Mouse (Mus musculus) cerebellum, postnatal 14 days (tissue): ENCODE data around the gene Cav2.

Experiments
- DNase-seq, 2 experiments: peaks; one replicate each; pipeline ENCODE4 v3.0.0; 2021; ENCODE audit warnings: mixed read lengths in 2 of 2

Gene Cav2

DNA sequence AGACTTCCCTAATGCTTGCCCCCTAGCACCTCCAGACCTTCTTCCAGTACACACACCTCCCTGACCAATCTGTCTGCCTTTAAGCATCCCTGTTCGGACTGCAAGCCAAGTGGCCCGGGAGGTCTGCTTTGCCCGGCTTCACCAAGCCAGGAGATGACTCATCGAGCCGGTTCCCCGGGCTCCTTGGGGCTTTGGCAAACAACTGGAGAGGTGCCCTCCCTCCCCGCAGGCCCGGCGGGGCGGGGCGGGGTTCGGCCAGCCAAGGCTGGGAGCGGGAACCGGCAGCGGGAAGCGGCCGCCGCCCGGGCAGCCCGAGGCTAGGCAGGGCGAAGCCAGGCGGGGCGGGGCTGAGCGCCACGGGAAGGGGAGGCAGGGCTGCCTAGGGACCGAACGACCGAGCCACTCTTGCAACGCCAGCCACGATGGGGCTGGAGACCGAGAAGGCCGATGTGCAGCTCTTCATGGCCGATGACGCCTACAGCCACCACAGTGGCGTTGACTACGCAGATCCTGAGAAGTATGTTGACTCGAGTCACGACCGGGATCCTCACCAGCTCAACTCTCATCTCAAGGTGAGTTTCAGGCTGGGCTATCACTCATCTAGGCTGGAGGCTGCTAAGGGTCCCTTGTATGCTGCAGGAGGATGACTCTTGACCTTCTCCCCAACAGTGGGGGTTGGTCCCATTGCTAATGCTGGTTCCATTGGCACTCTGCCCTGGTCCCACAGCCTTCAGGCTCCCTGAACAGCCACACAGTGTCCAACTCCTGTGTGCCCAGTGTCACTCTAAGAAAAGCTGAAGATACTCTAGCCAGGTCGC is at the start of gene Cav2:
Cav2 (plus strand) TSS at position 247 of the 818 bp plus-strand sequence.
- DNase-seq: peak; percentile 34 to 63

DNA sequence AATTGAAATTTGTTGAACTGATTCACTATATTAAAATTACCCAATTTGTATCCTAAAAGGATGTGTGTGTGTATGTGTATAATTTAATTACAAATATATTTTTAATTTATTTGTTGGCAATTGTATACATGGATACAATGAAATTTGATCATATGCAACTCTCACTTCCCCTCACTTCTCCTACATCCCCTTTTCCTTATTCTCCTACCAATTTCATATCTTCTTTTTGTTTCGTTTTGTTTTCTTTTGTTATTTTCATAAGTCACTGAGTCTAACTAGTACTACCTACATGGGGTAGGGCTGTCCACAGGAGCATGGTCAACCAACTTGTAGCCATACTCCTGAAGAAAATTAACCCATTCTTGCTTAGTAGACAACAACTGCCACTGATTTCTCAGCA is 41.3 kb upstream of the Cav2 start:
- no peak for DNase-seq

DNA sequence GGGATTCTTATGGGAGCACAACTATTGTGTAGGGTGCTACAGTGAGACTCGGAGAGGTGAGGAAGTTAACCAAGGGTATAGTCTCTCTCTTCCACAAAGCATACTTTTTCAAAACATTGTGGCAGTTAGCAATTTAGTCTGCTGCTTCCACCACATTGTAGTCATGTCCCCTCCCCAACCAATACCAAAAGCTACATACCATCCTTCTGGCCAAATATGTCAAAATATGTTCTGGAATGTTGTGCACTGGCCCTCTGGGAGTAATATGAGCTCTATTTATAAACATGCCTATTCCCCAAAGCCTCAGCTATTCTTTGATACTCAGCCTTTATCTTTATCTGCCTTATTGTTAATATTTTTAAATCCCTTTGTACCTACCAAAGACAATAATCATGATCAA is 40.0 kb upstream of the Cav2 start:
- no peak for DNase-seq

DNA sequence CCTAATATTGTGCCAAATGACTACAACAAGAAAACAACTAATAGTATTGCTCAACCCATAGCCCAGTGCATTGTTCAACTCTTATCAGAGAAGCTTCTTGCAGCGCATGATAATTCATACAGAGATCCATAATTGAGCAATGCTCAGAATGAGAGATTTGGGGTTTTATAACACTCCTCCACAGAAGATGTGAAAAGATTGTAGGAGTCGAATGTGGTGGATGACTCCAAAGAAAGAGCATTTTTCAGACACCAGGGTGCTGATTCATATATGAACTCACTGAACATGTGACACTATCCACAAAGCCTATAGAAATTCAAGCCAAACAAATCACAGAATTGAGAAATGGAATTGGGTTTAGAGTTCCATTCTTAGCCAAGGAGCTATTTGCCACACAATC is 34.0 kb upstream of the Cav2 start:
- DNase-seq: no peak

DNA sequence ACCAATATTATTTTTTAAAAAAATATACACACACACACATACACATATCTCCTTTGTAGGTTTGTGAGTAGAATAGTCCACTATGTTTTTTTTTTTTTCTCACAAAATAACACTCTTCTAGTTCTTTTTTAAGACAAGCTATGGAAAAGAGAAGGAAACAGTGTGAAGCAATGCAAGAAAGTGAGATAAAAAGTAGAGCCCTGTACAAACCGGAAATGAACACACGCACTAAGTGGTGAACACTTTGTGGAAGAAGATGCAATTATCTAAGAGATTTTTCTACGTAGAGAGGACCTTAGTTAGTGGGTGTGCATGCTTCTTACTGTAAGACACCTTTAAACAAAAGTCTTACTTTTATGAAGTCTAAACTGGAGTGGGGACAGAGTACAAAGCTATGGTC is 33.3 kb upstream of the Cav2 start:
- DNase-seq: no peak

DNA sequence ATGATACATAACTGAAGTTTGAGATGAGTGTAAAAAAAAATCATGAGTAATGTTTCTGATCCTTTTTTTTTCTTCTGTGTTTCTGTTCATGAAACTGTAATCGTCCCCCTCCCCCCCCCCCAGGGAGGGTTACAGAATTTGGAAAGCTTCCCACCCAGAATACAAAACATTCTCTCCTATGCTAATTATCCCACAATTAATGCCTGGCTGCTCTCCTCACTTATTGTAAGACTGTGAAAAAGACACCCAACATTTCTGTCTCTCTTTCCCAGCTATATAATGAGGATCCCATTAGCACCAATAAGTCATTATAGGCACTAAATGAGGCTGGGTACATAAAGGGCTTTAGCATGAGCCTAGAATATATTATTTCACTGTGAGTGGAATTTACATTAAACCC is 32.7 kb upstream of the Cav2 start:
- no peak for DNase-seq

DNA sequence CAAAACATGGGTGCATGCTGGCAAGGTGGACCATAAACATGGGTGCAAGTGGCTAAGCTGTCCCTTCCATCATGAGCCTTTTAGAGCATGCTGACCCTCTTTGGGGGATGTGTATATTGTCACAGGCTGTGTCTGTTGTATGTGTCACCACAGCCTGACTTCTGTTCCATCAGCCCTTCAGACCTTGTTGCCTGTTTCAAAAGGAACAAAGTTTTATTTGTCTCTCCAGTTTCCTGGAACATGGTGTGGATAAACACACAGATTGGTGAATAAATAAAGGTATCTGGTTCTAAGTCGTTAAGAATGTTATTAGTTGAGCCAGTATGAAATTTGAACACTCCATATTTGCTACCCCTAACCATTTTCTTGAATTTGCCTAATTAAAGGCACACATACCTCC is 29.0 kb upstream of the Cav2 start:
- DNase-seq: no peak

DNA sequence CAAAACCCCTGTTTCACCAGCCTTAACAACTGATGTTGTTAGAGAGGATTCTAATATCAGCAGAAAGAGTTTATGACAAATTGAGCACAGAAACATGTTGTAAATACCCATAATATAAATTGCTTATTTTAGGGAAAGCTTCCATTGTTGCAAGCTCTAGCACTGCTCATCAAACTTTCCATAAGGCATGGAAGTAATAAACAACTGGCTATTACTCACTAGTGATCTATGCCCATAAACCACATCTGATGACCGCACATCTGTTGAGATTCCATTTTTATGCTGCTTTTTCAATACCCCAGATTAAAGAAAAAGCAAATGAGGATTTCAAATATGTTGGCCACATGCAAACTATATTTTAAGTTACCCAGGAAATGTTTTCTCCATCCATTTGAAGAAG is 22.8 kb upstream of the Cav2 start:
- no peak for DNase-seq

DNA sequence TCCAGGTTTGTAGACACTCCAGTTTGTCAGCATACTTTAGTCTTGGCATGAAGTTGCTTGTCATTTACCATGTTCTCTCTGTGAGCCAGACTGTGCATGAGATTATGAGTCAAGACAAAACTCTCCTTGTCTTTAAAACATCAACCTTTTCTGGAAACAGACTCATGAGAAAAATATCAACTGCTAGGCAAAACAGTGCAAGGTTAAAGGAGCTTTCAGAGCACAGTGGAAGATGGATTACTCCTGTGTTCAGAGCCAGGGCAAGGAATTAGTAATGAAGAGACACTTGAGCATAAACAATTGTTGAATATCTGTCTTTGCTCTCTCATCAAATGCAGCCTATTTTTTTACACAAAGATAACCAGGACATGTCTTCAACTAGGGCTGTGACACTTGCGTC is 22.1 kb upstream of the Cav2 start:
- no peak for DNase-seq

DNA sequence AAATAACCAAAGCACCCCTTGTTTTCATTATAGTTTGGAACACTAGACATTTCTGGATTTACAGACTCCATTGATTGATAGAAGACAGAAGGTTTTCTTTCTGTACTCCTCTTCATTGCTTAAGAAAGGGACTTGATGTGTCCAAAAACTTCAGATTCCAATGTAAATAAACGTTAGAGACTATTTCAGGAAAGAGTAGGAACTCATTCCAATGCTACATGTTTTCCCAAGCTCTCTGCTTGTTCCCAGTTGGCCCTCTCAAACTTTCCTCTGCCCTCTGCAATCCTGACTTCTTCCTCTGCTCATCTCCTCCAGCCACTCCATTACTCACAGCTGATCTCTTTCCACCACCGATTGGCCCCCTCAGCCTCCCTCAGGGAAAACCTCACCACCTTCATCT is 18.2 kb upstream of the Cav2 start:
- DNase-seq: no peak

DNA sequence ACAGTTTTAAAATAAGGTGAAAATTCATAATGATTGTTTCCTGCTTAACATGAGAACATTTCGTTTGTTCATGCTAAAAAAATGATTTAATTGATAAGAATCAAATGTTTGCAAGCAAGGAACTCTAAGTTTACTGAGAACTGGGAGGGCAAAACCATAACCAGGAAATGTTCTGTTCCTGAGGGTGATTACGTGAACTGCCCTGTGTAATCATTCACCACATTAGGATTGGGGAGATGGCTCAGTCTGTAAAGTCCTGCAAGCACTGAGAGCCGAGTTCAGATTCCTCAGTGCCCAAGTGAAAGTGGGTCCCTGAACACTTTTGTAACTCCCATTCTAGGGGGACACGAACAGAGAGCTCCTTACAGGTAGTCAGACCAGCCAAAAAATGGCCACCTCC is 15.9 kb upstream of the Cav2 start:
- no peak for DNase-seq

DNA sequence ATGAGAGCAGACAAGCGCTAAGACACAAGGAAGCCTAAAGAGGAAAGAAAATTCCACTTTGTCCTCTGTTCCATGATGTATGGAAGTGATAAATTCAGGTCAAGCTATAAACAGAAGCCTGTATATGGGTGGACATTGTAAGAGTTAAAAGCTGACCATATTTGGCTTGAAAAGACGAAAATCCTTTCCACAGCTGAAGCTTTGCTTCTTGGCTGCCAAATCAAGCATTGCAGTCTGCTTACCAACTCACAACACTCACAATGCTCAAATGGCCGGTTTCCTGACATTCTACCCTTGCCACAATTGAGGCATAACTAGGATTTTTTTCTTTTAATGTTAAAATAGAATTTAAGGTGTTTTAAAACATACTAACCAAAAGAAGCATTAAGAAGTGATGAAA is 14.5 kb upstream of the Cav2 start:
- DNase-seq: no peak

DNA sequence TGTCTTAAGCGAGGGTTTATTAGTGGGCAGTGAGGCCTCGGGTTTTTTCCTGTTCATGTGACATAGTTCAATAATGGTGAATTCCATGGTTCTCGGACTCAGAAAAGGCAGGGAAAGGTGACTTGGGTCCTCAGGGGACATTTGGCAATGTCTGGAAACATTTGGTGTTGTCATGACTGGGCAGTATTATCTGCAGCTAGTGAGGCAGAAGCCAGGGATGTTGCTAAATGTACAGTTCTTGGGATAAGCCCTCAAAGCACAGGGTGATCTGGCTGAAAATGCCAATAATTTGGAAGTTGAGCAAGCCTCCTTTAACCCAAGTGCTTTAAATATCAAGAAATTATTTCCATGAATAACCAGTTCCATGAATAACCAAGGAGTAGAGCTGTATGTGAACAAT is 2.6 kb upstream of the Cav2 start:
- DNase-seq: no peak

DNA sequence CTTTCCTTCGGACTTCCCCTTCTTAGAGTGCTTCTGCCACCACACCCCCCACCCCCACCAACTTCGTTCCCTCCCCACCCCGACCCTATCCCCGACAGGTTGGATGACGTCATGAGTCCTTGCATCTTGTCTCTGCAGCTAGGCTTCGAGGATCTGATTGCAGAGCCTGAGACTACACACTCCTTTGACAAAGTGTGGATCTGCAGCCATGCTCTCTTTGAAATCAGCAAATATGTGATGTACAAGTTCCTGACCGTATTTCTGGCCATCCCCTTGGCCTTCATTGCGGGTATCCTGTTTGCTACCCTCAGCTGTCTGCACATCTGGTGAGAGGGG is 740 bp downstream of the Cav2 start:
- DNase-seq: no peak

DNA sequence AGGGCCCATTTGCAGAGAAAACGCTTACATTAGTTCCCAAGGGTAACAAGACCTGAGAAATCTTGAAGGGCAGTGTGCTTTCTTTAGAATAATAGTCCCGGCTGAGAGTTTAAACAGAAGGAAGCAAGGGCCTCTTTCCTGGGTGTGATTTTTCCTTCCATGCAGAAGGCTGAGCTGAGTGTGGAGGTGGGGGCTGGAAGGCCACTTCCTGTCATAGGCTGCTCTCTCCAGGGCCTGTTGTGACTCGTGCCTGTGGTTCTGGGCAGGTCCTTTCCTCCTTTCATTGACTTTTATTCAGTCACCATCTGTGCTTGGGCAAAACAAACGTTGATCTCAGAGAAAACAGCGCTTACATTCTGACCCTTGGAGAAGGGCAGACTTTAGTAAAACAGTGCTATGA is 1.2 kb downstream of the Cav2 start:
- no peak for DNase-seq

DNA sequence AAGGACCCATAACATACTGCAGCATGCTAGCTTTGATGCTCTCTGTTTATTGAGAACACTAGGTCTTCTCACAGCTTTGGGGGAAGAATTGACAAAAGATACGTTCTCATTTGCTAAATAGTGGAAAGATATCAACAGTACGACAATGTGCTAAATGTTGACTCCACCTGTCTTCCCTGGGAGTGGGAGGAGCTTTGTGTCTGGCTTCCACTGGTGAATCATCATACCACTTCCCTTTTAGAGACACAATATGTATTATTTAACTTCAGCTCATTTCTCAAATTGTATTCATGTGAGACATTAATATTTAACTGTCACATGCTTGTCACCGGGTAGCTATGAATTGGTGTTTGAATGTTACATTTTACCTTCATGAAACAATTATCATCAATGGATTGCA is 2.8 kb downstream of the Cav2 start:
- DNase-seq: no peak

DNA sequence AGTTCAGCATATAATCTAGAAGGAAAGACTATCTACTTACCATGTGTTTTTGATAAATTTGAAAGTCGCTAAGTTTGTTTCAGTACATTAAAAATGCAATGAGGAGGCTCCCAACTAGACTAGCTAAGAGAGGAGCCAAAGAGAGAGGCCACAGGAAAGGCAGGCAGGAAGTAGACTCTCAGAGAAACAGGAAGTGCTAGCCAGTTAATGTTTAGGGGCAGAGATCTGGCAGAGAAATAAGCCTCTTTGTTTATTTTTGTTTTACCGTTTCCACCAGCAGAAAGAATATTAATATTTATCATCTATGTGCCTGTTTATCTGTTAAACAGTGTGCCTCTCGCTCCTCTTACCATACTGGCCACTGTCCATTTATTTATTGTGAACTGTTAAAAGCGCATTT is 5.4 kb downstream of the Cav2 start:
- no peak for DNase-seq

DNA sequence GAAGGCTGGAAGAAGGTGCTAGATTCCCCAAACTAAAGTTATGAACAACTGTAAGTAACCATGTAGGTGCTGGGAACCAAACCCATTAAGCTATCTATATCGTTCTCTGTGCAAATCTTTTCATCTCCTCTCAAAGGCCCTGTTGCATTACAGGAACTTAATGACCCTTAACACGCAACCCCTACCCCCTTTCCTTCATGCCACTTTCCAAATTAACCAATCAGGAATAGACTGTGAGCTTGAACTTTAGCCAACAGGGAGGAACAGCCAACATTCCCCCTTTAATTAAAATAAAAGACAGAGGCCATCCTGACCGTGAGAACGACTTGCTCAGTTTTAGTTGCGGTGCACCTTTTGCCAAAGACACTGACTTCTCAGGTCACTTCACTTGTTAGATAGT is 14.1 kb downstream of the Cav2 start:
- no peak for DNase-seq

DNA sequence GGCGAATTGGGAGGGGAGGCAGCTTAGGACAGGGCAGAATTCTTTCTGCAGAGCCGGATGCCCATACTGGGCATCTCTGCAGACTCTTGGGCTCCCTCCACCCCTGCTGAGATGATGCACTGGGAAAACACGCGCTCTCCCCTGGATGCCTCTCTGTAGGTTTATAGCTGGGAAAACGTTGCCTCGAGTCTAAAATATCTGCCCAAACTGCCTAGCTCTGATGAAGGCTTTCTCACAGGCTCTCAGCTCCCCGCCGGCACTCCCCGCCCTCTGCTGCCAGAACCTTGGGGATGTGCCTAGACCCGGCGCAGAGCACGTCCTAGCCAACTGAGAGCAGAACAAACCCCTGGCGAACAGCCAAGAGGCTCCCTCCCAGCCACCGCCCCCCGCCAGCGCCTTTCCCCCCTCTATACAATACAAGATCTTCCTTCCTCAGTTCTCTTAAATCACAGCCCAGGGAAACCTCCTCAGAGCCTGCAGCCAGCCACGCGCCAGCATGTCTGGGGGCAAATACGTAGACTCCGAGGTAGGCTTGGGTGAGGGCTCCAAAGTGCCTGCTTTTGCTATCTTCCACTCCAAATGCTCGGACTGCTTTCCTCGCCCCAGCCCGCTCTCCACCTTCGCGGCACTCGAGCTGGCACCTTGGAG is 25.1 kb downstream of the Cav2 start, which contains the start of gene Cav1:
Cav1 (plus strand) TSS at position 382 of the 648 bp plus-strand sequence.
- peak; percentile 67 to 72 for DNase-seq

DNA sequence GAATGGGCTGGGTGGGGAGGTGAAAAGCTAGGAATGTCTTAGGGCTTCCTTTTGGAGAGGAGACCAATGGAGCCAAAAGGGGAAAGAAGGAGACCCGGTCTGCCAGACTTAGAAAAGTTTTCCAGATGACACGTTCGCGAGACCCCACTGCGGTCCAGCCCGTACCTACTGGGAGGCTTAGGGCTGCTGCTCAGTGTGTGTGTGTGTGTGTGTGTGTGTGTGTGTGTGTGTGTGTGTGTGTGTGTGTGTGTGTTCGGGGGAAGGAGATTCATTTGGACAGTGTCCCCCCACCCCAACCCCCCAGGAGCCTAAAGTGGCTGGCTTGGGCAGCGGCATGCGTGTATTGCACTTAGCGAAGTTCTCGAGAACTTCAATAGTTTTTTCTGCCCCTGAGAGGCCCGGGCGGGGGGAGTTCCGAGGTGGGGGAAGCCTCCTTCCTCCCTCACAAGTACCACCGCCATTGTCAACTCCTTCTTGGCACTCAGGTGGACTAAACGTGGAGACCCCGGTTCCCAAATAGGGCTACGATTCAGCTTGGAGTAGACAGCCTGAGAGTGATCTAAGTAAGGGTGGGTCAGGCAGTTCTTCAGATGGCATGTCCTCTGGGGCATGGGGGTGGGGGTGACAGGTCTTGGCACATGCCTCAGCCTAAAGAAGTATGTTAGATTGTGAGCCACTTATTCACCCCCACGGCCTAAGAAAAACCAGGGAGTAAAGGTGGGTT is 25.8 kb downstream of the Cav2 start:
- peak; percentile 4 to 8 for DNase-seq

DNA sequence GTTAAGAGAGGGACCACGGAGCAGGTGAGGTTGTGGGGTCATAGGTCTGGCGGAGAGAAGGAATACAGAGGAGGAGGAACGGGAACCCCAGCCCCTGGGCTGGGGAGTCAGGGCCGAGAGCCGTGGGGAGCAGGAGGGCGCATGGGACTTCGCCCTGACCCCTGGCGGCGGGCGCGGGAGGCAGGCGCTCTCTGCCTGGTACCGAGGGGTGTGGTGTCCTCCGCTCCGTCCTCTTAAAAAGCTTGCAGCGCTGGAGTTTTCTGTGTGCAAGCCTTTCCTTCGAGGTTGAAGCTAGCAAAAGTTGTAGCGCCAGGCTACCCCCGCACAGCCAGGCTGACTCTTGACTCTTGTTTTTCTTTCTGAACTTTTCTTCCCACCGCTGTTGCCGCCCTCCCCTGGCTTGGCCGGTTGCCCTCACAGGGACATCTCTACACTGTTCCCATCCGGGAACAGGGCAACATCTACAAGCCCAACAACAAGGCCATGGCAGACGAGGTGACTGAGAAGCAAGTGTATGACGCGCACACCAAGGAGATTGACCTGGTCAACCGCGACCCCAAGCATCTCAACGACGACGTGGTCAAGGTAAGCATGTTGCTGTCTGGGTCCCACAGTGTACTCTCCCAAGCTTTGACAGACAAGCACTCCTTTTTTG is 26.6 kb downstream of the Cav2 start:
- DNase-seq: peak; percentile 42 to 58

DNA sequence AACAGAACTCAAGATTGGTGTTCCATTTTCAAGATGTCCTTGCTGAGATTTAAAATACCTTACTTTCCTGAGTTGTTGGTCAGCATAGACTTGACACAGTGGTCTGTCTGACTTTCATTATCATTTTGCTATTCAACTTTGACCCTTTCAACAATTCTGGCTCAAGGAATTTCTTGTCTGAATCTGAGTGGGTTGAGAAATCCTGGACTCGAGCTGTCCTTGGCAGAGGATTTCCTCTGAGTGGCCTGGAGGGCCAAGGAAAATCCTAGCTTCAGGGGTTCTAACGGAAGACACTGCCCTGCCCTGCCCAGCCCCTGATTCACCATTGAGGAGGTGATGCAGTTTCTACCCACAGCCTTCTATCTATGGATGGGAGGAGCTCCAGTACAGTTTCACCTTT is 27.7 kb downstream of the Cav2 start:
- DNase-seq: no peak

DNA sequence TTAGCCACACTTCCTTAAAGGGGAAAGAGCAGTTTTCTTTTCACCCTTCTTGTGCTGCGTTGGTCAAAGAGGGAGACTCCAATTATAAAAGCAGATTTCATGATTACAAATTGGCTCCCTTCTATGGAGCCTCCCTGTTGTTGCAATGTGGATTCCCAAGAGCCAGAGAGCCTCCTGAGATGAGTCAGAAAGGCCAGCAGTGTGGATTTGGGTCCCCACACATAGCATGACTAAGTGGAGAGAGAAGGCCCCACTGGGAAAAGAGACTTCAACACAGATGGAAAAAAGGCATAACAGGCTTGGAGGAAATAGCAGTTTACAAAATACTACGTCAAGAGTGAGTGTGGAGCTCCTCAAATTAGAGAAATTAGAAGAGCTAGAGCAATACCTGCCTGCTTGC is 28.3 kb downstream of the Cav2 start:
- no peak for DNase-seq

DNA sequence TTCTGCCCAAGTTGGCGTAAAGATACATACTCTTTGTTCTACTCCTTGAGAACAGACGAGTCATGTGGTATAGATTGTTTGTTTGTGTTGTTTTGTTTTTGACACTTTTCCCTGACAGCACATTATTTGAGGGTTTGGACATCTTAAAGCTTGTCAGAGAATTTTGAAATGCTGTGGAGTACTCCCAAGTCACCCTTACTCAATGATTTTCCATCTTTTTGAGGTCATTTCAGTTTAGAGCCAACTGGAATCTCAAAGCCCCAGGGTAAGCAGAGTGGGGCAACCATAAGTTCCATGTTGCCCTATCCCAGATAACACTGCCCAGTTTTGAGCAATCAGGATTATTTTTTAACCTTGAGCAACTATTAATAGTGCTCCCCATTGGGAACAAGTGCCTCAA is 33.3 kb downstream of the Cav2 start:
- no peak for DNase-seq
